Mouse (Mus musculus) E14TG2a.4 (cell line): ENCODE measurements around the gene Usp19.

Source experiments
- CTCF ChIP-seq: conservative IDR thresholded peaks from 2 replicates; pipeline ENCODE4 v1.5.1; 2014; ENCODE audit warnings: low read length
- NANOG ChIP-seq: IDR thresholded peaks from 2 replicates; pipeline ENCODE4 v1.6.1; 2014; ENCODE audit warnings: borderline replicate concordance, low read length, mixed read lengths
- POU5F1 ChIP-seq: IDR thresholded peaks from 2 replicates; pipeline ENCODE4 v1.6.1; 2014; ENCODE audit warnings: low read length, borderline replicate concordance

GRCm38 (mm10) chr9:108449860-108450259, 40.5 kb upstream of the Usp19 start:
- no peak for TF ChIP-seq CTCF
- no peak for TF ChIP-seq POU5F1
- TF ChIP-seq NANOG, result no peak
